Mouse (Mus musculus): ENCODE data around the gene Gm1673.
"Not testable (repeated sequence)": the region's sequence is repeated elsewhere in the genome, so short reads cannot be mapped to it uniquely, and the experiment has no call there.

The Gm1673 gene

DNA sequence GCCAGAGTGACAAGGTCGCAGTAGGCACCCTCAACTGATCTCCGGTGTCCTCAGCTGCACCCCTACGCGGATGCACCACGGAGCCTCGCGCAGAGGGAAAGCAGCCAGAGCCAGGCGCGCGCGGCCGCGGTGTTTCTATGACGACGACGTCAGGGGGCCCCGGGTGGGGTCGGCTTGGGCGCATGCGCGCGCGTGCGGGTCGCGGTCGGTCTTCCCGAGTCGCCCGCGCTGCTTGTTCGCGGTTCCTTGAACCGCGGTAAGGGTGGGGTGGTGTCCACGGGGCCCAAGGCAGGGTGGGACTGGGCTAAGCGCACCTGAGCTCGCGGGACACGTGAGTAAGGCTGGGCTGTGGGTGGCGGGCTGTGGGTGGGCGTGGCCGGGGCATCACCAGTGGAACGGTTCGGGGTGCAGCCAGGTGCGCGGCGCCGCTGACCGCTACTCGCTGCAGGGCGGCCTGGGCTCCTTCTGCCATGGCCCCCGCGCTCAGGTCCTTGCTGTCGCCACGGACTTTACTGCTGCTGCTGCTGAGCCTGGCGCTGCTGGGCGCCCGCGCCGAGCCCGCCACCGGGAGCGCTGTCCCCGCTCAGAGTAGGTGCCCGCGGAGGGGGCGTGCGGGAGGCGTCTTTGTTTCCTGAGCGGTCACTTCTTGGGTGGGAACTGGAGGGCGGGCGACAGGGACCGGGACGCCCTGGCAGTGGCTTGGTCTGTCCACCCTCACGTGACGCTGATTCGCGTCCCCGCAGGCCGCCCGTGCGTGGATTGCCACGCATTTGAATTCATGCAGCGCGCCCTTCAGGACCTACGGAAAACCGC is at the start of gene Gm1673:
Gm1673 (plus strand) TSS at position 125 of the 813 bp plus-strand sequence.
- DNase-seq (ENCODE audit: low spot score) = peak; percentile 95

DNA sequence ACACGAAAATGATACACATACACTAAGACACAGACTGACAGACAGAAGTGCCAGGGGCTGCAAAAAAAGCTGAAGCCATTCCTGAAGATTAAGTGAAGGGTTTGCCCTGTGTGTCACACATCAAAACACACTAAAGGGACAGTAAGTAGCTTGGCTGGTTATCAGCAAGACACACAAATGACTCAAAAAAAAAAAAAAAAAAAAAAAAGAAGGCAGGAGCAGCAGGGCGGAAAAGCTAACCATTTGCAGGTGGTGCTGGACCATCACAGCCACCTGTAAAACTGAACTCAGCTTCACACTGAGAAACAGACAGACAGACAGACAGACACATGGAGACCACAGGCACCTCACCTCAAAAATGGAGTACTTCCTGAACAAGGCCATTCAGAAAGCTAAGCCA is 49.2 kb upstream of the Gm1673 start:
- no peak for DNase-seq (ENCODE audit: low spot score)

DNA sequence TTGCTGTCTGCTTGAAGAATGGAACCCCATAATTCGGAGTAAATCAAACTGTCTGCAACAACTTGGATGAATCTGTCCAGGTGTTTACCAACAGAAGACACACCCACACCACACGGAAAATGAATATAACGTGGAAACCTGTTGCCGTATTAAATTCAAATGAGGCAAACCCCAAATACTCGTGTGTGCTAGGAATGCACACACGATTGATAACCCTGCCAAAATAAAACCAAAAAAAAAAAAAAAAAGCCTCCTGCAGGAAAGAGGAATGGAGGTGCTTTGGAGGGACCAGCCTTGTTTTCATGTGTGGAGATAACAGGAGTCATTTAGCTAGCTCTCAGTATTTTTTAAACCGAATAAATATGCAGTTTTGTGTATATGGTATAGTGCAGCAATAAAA is 48.4 kb upstream of the Gm1673 start:
- DNase-seq (ENCODE audit: low spot score) = no peak

DNA sequence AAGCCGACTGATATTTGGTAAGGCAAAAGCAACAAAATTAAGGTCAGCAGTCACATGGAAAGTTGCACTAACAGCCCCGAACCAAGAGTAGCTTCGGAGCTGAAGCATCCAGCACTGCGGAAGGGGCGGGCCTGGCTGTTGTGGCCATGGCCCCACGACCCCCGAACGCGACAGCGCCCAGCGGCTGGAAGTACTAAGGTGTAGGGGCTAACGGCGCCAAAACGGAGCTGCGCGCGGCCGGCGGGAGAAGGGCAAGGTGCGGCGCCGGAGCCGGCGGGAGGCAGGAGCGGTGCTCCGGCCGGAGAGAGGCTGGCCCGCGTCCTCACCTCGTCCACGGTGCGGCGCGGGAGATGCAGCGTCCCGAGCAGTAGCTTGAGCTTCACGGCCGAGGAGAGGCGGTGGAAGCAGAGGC is 47.5 kb upstream of the Gm1673 start:
- DNase-seq (ENCODE audit: low spot score) = no peak

DNA sequence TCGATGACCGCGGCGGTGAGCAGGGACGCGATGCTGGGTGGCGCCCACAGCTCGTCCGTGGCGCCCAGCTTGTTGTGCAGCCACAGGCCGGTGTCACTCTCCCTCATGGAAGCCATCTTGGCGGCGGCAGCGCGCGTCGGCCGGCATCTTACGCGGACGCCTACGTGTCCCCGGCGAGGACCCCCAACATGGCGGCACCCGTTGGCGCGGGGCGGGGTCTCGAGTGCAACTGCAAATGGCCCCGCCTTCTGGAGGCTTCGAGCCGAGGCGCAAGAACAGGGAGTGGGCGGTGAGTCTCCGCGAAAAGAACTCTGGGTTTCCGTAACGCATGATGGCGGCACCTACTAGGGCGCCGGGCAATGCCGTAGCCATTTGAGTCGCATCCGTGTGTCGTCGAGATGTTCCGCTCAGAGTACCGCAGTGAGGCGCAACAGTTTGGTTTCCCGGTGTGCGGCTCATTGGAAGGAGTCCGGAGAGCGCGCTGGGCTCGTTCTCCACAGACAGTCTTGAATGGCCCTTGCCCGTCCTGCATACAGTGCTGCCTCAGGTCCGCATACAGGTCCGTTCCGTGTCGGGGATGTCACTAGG is 47.0 kb upstream of the Gm1673 start, which contains the start of gene Nelfa:
Nelfa (minus strand) TSS at position 294 of the 588 bp plus-strand sequence.
- peak; percentile 98 for DNase-seq (ENCODE audit: low spot score)

DNA sequence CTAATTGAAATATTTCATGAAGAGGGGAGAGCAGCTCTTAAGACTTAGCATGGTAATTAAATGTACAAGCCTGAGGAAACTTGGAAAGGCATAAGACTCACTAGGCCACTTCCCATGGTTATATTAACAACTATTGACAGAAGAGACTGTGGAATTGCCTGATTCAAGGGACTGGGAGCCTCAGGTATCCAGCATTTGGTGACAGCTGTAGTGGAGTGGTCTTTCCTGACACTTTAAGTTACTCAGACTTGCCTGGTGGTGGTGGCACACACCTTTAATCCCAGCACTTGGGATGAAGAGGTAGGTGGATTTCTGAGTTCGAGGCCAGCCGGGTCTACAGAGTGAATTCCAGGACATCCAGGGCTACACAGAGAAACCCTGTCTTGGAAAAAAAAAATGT is 46.0 kb upstream of the Gm1673 start:
- no peak for DNase-seq (ENCODE audit: low spot score)

DNA sequence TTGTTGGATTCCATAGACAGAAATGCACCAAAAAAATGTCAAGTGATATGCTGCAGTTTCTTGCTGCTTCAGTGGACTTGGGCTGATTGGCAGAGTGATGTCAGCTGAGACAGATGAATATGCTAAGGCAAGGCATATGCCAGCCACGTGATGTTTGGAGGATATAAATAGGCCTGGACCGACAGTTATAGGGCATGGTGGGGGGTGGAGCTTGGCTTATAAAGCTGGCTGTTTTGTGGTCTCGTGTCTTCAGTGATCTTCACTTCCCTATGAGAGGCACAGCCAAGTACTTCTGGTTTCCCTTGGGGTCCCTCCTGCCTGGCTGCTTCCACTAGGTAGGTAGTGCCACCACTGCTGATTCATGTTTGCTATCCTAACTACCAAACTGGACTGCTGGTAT is 44.8 kb upstream of the Gm1673 start:
- DNase-seq (ENCODE audit: low spot score) = no peak

DNA sequence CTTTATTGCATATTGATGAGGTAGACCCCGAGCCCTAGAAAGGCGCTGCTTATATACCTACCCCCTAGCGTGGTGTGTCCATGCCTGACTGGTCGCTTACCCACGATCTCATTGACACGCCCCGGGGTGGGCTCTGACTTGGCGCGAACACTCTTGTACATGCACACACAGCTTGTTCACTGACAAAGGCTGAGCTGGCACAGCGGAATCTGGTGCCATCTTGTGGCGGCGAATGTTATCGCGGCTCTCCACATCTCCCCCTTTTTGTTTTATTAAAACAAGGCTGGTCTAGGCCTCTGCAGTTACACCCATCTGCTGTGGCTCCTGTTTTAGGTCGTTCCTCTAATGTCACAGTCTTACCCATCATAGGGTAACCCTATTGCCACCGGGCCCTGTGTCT is 36.2 kb upstream of the Gm1673 start:
- not testable (repeated sequence) for DNase-seq (ENCODE audit: low spot score)

DNA sequence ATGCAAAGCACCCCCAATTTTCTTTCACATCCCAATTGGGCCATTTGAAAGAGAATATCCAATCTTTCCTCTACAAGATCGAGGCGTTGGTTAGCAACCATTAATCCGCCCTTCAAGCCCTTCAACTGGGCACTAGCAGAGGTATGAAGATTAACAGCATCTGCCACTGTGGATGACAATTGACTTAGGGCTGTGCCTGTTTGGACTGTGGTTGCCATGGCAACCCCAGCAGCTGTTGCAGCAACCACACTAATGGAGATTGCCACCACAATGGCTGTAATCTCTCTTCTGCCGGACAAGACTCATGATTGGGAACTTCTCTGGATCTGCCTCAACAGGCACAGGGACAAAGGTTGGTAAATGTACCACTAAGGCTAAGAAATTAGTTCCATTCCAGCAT is 34.9 kb upstream of the Gm1673 start:
- no peak for DNase-seq (ENCODE audit: low spot score)

DNA sequence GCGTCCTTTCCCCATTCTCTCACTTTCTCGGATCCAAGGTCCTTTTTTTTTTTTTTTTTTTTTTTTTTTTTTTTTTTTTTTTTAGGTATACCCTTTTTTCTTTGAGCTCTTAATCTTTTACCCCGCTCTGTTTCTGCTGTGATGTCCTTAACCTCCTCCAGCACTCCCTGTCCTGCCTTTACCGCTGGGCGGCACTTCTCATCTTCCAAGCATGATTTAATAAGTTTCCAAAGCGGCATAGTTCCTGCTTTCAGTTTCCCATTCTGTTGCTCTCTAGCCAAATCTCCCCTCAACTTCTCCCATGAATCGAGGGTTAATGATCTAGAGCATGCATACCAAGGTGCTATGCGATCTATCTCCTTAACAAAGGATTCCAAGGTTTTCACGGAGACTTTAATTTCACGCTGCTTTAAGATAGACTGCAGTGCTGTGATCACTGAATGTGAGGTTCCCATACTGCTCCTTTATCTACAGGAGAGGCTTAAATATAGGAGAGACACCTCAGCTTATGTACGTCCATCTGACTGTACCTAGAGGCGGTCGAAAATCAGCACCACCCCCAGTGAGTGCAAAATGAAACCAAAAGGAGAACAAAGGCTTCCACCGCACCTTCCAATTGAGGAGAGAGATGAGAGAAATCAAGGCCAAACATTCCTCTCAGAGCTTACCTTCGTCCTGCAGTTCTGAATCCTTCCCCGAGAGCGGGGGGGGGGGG is 29.6 kb upstream of the Gm1673 start:
- no peak for DNase-seq (ENCODE audit: low spot score)

DNA sequence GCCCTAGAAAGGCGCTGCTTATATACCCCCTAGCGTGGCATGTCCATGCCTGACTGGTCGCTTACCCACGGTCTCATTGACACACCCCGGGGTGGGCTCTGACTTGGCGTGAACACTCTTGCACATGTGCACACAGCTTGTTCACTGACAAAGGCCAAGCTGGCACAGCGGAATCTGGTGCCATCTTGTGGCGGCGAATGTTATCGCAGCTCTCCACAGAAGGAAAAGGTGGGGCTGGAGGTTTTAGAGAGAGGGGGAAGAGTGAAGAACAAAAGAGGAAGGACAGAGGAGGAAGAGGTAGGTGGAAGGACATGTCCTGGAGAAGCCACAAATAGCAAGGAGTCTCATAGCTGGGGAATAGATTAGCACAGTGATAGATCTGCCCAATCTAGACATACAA is 28.9 kb upstream of the Gm1673 start:
- DNase-seq (ENCODE audit: low spot score) = peak; percentile 72

DNA sequence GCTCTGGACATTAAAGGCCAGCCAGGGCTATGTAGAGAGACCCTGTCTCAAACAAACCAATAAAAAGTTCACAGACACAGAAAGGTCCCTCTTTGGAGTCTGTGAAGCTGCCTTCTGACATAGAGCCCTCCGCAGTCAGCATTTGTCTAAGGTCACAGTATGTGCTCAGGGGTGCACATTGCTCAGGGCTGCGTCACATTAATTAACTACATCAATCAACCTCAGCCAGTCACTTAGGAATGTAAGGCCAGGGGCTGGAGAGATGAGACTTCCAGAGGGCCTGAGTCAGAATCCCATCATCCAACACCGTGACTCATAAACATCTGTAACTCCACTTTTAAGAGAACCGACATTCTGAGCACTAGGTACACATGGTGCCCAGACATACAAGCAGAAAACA is 27.4 kb upstream of the Gm1673 start:
- DNase-seq (ENCODE audit: low spot score) = no peak

DNA sequence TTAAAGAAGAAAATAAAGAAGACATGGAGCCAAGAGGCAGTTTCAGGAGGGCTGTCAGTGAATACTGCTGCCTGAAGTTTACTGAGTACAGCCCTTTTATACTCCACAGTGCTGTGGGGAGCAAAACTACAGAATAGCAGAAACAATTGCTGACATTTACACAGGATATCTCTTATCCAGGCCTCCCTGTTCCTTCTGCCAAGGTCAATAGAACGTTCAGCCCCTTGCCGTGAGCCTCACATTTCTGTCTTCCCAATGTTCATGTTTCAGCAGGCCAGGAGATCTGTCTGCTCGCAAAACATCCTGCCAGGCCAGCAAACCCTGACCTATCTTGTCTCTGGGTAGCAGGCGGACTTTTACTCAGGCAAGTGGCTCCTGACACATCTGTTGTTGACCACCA is 23.9 kb upstream of the Gm1673 start:
- no peak for DNase-seq (ENCODE audit: low spot score)

DNA sequence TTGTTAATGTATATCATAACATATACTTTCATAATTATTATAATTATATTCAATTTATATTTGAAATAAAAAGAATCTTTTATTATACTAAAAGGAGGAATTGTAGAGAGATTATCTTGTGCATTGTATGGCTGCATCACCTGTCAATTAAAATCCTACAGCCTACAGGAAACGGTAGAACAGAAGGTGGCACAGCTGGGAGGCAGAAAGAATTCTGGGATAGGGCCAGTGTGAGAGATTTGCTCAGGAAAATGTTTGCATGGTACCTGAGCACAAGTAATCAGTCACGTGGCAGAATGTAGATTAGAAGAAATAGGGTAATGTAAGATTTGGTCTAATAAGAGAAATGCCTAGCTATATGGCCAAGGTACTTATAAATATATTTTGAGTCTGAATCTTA is 8.5 kb upstream of the Gm1673 start:
- DNase-seq (ENCODE audit: low spot score) = no peak

DNA sequence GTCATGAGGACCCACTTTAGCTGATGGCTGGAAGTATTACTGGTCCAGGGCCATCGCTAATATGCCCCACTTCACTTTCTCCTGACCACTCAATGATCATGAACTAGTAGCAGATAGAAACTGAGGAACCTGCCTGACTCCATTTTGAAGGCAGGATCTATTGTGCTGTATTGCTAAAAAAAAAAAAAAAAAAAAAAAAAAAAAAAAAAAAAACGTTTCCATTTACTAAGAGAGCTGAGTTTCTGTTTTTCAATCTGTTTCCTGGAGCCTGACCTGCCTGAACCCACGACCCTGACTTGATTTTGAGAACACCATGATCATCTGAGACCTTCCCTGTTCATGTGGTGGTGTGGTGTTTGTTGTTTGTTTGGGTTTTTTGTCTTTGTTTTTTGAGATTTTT is 7.0 kb upstream of the Gm1673 start:
- DNase-seq (ENCODE audit: low spot score) = no peak

DNA sequence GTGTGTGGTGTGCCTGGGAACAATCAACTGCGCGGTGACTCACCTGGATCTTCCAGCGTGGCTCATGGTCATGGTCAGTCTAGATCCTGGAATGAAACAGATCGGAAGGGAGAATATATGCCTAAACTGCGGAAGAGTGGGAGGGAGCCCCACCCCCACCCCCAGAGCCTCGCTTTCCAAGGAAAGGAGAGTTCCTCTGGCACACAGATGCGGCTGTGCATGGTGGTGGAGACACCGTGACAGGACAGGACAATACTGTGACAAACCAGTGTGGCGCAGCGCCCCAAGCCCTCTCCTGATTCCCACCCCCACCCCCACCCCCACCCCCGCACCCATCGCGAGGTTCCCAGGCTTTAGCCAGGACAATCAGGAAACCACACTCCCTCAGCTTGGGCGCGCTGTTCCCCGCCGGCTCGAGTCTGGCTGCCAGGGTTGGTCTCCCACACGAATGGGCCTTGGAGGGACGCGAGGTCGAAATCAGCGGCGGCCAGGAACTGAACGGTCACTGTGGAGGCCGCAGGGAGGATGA is 438 bp upstream of the Gm1673 start:
- DNase-seq (ENCODE audit: low spot score) = peak; percentile 52

DNA sequence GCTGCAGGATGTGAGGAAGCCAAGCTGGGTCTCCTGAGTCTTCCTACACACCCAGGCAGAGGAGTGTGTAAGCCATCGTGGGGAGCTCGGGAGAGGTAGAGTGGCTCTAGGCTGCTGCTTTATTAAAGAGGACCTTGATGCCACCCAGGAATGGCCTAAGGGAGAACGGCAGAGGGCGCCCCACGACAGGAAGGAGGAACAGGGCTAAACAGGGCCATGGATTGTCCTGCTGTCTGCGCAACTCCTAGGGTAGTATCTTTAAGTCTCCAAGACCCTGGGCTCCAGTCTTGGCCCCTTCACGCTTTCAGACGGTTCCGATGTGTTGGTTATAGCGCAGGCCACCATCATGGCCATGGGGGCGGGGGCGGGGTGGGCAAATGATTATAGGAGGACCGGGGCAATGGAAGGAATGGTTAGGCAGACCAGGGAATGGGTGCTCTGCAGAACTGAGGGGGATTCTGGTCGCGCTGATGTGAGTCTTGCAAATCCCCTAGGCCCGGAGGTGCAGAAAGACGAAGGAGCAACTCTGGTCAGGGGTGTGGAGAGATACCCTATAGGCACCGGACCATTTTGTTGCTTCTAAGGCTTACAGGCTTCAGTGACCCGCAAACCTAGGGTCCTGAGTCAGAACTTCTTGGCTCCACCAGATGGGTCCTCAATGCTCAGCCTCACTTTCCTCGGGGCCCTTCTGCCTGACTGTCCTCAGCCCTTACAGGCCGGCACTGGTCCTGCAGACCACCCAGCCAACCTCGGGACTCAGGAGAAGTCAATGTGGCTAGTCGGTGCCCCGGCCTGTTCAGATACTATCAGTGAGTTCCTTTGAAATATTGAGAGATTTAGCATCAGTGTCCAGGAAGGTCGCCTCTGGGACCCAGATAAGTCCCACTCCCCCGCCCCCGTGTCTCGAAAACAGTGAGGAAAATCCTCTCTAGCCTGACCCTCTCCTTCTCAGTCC is 11.7 kb downstream of the Gm1673 start:
- peak; percentile 77 for DNase-seq (ENCODE audit: low spot score)

DNA sequence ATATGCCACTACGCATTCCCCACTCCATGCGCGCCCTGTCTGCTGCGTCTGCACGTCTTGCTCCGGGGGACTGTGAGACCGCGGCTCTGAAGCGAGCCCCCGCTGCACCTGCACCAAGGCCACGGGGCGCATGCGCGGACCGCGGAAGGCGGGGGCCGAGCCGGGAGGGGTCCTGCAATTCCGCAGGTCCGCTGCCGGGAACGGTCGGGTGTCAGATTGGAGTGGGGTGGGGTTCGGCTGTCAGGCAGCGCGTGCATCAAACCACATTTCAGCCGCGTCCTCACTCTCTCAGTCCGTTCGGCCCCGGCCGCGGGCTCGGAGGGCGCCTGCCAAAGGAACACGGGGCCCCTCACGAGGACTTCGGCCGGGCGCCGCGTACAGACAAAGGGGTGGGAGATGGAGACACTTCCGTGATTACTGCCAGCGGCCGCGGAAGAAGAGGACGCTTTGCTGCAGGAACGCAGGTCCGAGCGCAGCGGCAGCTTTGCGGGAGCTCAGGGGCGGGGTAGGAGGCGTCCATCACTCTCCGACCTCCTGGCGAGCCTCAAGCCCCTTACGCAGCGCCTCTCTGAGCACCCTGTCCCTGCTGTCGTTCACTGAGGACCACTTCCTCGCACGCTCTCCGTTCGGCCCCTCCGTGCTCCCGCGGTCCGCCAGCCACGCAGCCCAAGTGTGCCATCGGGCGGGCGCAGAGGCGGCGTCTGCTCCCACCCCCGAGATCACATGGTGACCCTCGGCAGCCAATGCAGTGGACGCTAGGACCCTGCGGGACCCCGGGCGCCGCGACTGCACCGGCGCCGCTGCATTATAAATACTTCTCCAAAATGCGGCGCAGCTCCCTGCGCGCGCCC is 12.8 kb downstream of the Gm1673 start, which contains the start of gene Nat8l:
Nat8l (plus strand) TSS at position 142 of the 851 bp plus-strand sequence.
- DNase-seq (ENCODE audit: low spot score) = peak; percentile 63

DNA sequence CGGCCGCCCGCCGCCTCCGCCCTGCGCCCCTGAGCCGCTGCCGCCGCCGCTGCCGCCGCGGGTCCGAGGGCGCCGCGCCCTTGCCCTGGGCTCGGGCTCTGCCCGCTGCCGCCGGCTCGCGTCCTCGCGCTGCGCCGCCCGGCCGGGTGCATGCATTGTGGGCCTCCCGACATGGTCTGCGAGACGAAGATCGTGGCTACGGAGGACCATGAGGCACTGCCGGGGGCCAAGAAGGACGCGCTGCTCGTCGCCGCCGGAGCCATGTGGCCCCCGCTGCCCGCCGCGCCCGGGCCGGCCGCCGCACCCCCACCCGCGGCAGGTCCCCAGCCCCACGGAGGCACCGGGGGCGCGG is 13.4 kb downstream of the Gm1673 start:
- DNase-seq (ENCODE audit: low spot score) = no peak

DNA sequence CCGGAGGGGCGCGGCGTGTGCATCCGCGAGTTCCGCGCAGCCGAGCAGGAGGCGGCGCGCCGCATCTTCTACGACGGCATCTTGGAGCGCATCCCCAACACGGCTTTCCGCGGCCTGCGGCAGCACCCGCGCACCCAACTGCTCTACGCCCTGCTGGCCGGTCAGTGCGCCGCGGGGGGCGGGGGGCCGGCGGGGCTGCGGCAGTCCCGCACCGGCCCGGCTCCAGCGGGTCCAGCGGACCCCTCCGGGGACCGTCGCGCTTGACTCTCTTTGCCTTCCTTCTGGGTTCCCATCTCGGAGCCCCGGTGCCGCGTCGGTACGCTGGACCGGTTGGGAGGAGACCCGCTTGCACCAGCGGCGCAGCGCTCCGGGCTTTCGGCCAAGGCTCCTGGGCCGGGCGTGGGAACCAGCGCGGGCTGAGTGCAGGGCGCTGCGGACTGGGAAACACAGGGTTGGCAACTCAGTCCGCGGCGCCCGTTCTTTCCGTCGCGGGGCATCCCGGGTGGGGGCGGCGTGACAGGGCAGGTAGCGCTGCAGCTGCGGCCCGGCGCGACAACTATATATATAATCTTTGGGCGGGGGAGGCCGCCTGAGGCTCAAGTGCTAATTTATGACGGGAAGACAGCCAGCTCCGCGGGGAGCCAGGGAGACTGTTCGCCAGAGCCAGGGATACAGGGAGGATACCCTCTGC is 14.0 kb downstream of the Gm1673 start:
- peak; percentile 72 for DNase-seq (ENCODE audit: low spot score)
